Mouse (Mus musculus) MEL (cell line): ENCODE measurements at regions not wholly inside any gene's neighbourhood (a gene's known extent, or its start where the extent isn't known, plus 50 kb on each side); places are given as distances from the start of the nearest gene placed in this dataset.

Experiments used
- CTCF ChIP-seq, 3 experiments: IDR thresholded peaks in 2 of 3; conservative IDR thresholded peaks in 1 of 3; 2 replicates each; pipeline ENCODE4 v1.5.1; 2011 to 2012; ENCODE audit warnings: low read length in 3 of 3, low read depth in 2 of 3, mild to moderate bottlenecking in 2 of 3, improper control_type of control experiment in 1 of 3, inconsistent platforms in 1 of 3, mixed read lengths in 1 of 3, moderate library complexity in 1 of 3; ENCODE audit not compliant: control insufficient read depth in 1 of 3, insufficient read depth in 1 of 3, poor library complexity in 1 of 3, severe bottlenecking in 1 of 3
- E2F4 ChIP-seq: IDR thresholded peaks from 2 replicates; pipeline ENCODE4 v1.6.1; 2011; ENCODE audit warnings: low read depth, low read length, improper control_type of control experiment, borderline replicate concordance
- EP300 ChIP-seq, 2 experiments: IDR thresholded peaks; 2 replicates each; pipeline ENCODE4 v1.6.1; 2011; ENCODE audit warnings: improper control_type of control experiment in 2 of 2, low read length in 2 of 2, low read depth in 1 of 2, mild to moderate bottlenecking in 1 of 2
- GABPA ChIP-seq: IDR thresholded peaks from 2 replicates; pipeline ENCODE4 v1.6.1; 2012; ENCODE audit warnings: low read depth, mild to moderate bottlenecking, inconsistent platforms, low read length, improper control_type of control experiment, moderate library complexity
- MAFK ChIP-seq: IDR thresholded peaks from 2 replicates; pipeline ENCODE4 v1.6.1; 2011; ENCODE audit warnings: low read depth, mild to moderate bottlenecking, low read length, improper control_type of control experiment, borderline replicate concordance
- MYB ChIP-seq: IDR thresholded peaks from 2 replicates; pipeline ENCODE4 v1.6.1; 2011; ENCODE audit warnings: mild to moderate bottlenecking, low read depth, low read length, improper control_type of control experiment
- POLR2A ChIP-seq, 2 experiments: IDR thresholded peaks; 2 replicates each; pipeline ENCODE4 v1.6.1; 2011 to 2012; ENCODE audit warnings: low read length in 2 of 2, mild to moderate bottlenecking in 2 of 2, control low read depth in 1 of 2, improper control_type of control experiment in 1 of 2, low read depth in 1 of 2, moderate library complexity in 1 of 2; ENCODE audit not compliant: control insufficient read depth in 1 of 2, insufficient read depth in 1 of 2, poor library complexity in 1 of 2
- POLR2AphosphoS2 ChIP-seq: IDR thresholded peaks from 2 replicates; pipeline ENCODE4 v1.6.1; 2011; ENCODE audit warnings: low read length, improper control_type of control experiment
- RCOR1 ChIP-seq: IDR thresholded peaks from 2 replicates; pipeline ENCODE4 v1.6.1; 2012; ENCODE audit warnings: low read depth, mild to moderate bottlenecking, inconsistent platforms, low read length, improper control_type of control experiment
- SMC3 ChIP-seq: IDR thresholded peaks from 2 replicates; pipeline ENCODE4 v1.6.1; 2011; ENCODE audit warnings: low read depth, low read length, improper control_type of control experiment
- UBTF ChIP-seq: IDR thresholded peaks from 2 replicates; pipeline ENCODE4 v1.6.1; 2012; ENCODE audit warnings: low read depth, mild to moderate bottlenecking, inconsistent platforms, low read length, improper control_type of control experiment, moderate library complexity, borderline replicate concordance; ENCODE audit not compliant: insufficient read depth

DNA sequence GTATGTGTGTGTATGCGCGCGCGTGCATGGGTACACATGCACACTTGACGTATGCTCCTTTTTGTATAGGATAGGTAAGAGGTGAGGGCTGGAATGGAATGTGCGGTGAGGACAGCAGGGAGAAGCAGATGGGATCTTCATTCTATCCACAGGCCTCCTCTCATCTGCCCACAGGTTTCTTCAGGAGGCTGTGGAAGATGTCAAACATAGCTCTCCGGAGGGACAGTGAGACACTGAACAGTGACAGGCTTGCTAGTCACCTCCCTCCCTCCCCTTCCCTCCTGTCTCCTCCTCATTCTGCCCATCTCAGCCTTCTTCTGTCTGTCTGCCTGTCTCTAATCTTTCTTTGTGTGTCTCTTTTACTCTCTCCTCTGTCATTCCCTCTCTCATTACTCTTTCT lies 124.6 kb downstream of the En1 start:
- TF ChIP-seq CTCF (IDR thresholded peaks at IDR 0.05 in 2 of 3, conservative IDR thresholded peaks at IDR 0.05 in 1 of 3; ENCODE audit: control insufficient read depth in 1 of 3, insufficient read depth in 1 of 3, low read depth in 2 of 3, low read length in 3 of 3, poor library complexity in 1 of 3, severe bottlenecking in 1 of 3) (no peak), POLR2A (IDR thresholded peaks at IDR 0.05; ENCODE audit: control insufficient read depth in 1 of 2, insufficient read depth in 1 of 2, low read depth in 1 of 2, low read length in 2 of 2, poor library complexity in 1 of 2) (no peak), RCOR1 (no peak), E2F4 (no peak), EP300 (IDR thresholded peaks at IDR 0.05; ENCODE audit: low read depth in 1 of 2, low read length in 2 of 2) (no peak), UBTF (no peak), POLR2AphosphoS2 (no peak), SMC3 (no peak), GABPA (no peak), MYB (no peak), MAFK (no peak)
